Mouse (Mus musculus): Measurements from ENCODE around the gene Slc8a1. TPM values are rescaled to one million over a fixed set of nuclear protein-coding genes. Genes with fewer than 3 reads are reported as not detected.

Slc8a1 gene
- polyA plus RNA-seq (2012; fragmentation: generic; extraction: Trizol): 2.1 TPM
- long read RNA-seq, experiment 1, partial matches to known transcripts: 0 of 2 reads
- long read RNA-seq, experiment 1, other reads (novel, unspliced or antisense): 2 of 2 reads
- long read RNA-seq, experiment 2, partial matches to known transcripts: 0 of 1 reads
- long read RNA-seq, experiment 2, other reads (novel, unspliced or antisense): 1 of 1 reads

DNA sequence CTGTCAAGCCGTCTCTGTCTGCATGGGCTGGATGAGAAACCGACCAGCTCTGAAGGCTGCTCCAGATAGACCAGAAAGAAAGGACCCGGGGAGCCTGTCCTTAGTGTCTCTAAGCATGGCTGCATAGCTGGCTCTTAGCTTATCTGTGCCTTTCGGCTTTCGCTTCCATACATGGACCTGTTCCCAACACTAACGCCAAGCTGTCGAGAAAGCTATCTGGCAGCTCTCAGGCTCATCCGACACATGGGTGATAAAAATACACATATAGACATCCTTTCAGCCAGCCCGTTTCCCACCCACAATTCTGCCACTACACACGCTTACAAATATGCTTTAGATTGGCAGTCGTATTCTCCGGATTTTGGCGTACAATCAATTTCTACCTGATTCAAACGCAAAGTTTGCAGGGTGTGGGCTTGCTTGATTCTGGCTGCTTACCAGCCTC is at the start of gene Slc8a1:
TSS of gene Slc8a1 (minus strand) at position 67 of the 445 bp plus-strand sequence.
- no peak for TF ChIP-seq MAX (IDR thresholded peaks at IDR 0.05)
- no peak for TF ChIP-seq CEBPB (IDR thresholded peaks at IDR 0.05; ENCODE audit: low read depth)
- no peak for TF ChIP-seq MYOG (IDR thresholded peaks at IDR 0.05; ENCODE audit: control insufficient read depth, extremely low read depth, insufficient read length)
- no peak for TF ChIP-seq USF1 (IDR thresholded peaks at IDR 0.05; ENCODE audit: low read depth)
- no peak for TF ChIP-seq CTCF (IDR thresholded peaks at IDR 0.05; ENCODE audit: control insufficient read depth, insufficient read depth, insufficient read length)
- no peak for TF ChIP-seq MYOD1 (IDR thresholded peaks at IDR 0.05; ENCODE audit: control insufficient read depth, insufficient read length, low read depth)
- Histone ChIP-seq H3ac (ENCODE audit: control insufficient read depth, insufficient read length, low read depth) (no peak within 1 kb of the TSS), H3K79me2 (ENCODE audit: control insufficient read depth, insufficient read depth) (no peaks in the 10 kb centered on the region)

DNA sequence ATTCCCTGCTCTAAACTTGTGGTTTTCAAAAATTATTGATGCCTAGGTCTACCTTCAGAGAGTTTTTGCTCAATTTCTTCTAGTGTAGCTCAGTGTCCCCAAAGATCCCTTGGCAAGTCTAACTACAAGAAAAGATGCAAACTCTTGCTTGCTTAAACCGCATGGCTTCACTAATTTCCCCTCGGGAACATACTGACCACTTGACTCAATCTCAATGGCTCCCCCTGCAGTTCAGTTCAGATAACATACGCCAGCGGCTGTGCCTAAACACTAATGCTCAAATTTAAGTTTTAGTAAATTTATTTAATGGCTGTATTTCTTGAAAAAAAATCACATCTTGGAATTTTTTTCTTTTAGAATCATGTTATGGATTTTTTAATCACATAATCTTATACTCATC is 49.2 kb upstream of the Slc8a1 start:
- Histone ChIP-seq H3K36me3 (ENCODE audit: control insufficient read depth, insufficient read depth) (no peaks in the 10 kb centered on the region), H3K79me3 (ENCODE audit: low read depth) (no peaks in the 10 kb centered on the region), H3ac (ENCODE audit: control insufficient read depth, insufficient read length, low read depth) (no peak overlapping the region), H3K79me2 (ENCODE audit: control insufficient read depth, insufficient read depth) (no peaks in the 10 kb centered on the region), H3K27me3 (ENCODE audit: control insufficient read depth, insufficient read depth, insufficient read length) (no peaks in the 10 kb centered on the region), H3K4me3 (ENCODE audit: insufficient read depth, poor library complexity, severe bottlenecking) (no peak overlapping the region)
- TF ChIP-seq MAX (IDR thresholded peaks at IDR 0.05): no peak

More for the DNA sequence above, at the start of gene Slc8a1:
- Histone ChIP-seq H3K4me3 (ENCODE audit: insufficient read depth, poor library complexity, severe bottlenecking) (no peak within 1 kb of the TSS), H3K36me3 (ENCODE audit: control insufficient read depth, insufficient read depth) (no peaks in the 10 kb centered on the region), H3K79me3 (ENCODE audit: low read depth) (no peaks in the 10 kb centered on the region), H3K27me3 (ENCODE audit: control insufficient read depth, insufficient read depth, insufficient read length) (no peaks in the 10 kb centered on the region)

DNA sequence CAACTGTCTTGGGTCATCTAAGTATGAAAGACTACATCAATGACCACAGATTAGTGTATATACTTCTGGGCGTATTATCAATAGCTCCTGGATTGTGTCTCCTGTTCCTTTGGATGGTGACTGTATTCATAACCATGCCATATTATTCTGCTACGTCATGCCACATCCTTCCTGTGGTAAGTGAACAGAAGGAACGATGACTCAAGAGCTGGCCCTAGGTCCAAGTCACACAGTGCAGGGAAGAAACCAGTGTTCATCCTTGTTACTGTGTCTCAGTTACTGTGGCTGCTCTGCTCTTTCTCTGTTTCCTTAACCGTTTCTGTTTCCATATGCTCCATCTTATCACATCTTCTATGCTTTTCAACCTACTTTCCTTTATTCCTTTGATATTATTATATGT is 44.1 kb upstream of the Slc8a1 start:
- no peaks in the 10 kb centered on the region for H3K36me3 ChIP-seq (ENCODE audit: control insufficient read depth, insufficient read depth)
- no peaks in the 10 kb centered on the region for H3K27me3 ChIP-seq (ENCODE audit: control insufficient read depth, insufficient read depth, insufficient read length)
- H3K4me3 ChIP-seq (ENCODE audit: insufficient read depth, poor library complexity, severe bottlenecking): no peak overlapping the region
- no peak for TF ChIP-seq CEBPB (IDR thresholded peaks at IDR 0.05; ENCODE audit: low read depth)
- TF ChIP-seq USF1 (IDR thresholded peaks at IDR 0.05; ENCODE audit: low read depth): no peak
- TF ChIP-seq MAX (IDR thresholded peaks at IDR 0.05): no peak
- TF ChIP-seq CTCF (IDR thresholded peaks at IDR 0.05; ENCODE audit: control insufficient read depth, insufficient read depth, insufficient read length): no peak
- TF ChIP-seq FOSL1 (IDR thresholded peaks at IDR 0.05; ENCODE audit: insufficient read depth, low read length, poor library complexity, severe bottlenecking): no peak
- no peak for TF ChIP-seq MYOD1 (IDR thresholded peaks at IDR 0.05; ENCODE audit: control insufficient read depth, insufficient read length, low read depth)
- no peak for TF ChIP-seq MYOG (IDR thresholded peaks at IDR 0.05; ENCODE audit: control insufficient read depth, extremely low read depth, insufficient read length)
- H3K79me3 ChIP-seq (ENCODE audit: low read depth): no peaks in the 10 kb centered on the region
- no peak overlapping the region for H3ac ChIP-seq (ENCODE audit: control insufficient read depth, insufficient read length, low read depth)
- no peaks in the 10 kb centered on the region for H3K79me2 ChIP-seq (ENCODE audit: control insufficient read depth, insufficient read depth)

DNA sequence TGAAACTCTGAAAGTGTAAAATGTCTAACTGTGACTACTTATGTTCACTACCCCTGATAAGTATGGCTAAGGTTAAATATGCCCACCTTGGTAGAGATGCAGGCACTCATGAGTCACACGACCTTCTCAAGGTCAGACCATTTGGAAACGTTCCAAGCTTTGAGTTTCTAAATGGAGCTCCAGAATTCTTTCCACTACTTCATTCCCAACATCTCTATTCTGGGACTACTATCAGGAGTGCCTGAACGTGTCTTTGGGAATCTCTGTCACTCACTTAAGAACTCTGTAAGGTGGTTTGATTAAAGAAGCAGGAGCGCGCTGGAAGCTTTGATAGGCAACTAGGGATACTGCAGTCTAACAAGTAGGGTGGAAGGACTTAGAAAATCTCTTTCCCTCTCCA is 43.3 kb upstream of the Slc8a1 start:
- H3K79me2 ChIP-seq (ENCODE audit: control insufficient read depth, insufficient read depth): no peaks in the 10 kb centered on the region
- no peaks in the 10 kb centered on the region for H3K36me3 ChIP-seq (ENCODE audit: control insufficient read depth, insufficient read depth)
- H3K4me3 ChIP-seq (ENCODE audit: insufficient read depth, poor library complexity, severe bottlenecking): no peak overlapping the region
- no peaks in the 10 kb centered on the region for H3K79me3 ChIP-seq (ENCODE audit: low read depth)
- H3ac ChIP-seq (ENCODE audit: control insufficient read depth, insufficient read length, low read depth): no peak overlapping the region
- TF ChIP-seq MYOG (IDR thresholded peaks at IDR 0.05; ENCODE audit: control insufficient read depth, extremely low read depth, insufficient read length) (no peak), FOSL1 (IDR thresholded peaks at IDR 0.05; ENCODE audit: insufficient read depth, low read length, poor library complexity, severe bottlenecking) (no peak), CTCF (IDR thresholded peaks at IDR 0.05; ENCODE audit: control insufficient read depth, insufficient read depth, insufficient read length) (no peak), MAX (IDR thresholded peaks at IDR 0.05) (no peak), CEBPB (IDR thresholded peaks at IDR 0.05; ENCODE audit: low read depth) (no peak), MYOD1 (IDR thresholded peaks at IDR 0.05; ENCODE audit: control insufficient read depth, insufficient read length, low read depth) (no peak), USF1 (IDR thresholded peaks at IDR 0.05; ENCODE audit: low read depth) (no peak)
- no peaks in the 10 kb centered on the region for H3K27me3 ChIP-seq (ENCODE audit: control insufficient read depth, insufficient read depth, insufficient read length)

DNA sequence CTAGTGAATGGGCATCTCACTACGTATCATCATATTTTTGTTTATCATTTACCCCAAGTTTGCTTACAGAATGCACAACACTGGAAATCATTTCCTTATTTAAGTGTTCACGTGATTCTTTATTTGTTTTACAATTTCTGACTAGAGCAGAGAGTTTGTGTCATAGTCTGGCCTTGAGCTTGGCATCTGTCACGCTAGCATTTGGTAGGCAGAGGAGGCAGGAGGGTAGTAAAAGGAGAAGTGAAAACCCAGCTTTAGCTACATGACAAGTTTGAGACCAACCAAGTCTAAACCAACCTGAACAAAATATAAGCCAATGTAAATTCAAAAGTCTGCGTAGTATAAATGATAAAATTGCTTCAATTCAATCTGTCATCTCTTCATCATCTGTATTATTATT is 41.7 kb upstream of the Slc8a1 start:
- no peak overlapping the region for H3K4me3 ChIP-seq (ENCODE audit: insufficient read depth, poor library complexity, severe bottlenecking)
- H3K79me2 ChIP-seq (ENCODE audit: control insufficient read depth, insufficient read depth): no peaks in the 10 kb centered on the region
- TF ChIP-seq MYOD1 (IDR thresholded peaks at IDR 0.05; ENCODE audit: control insufficient read depth, insufficient read length, low read depth) (no peak), CEBPB (IDR thresholded peaks at IDR 0.05; ENCODE audit: low read depth) (no peak), MYOG (IDR thresholded peaks at IDR 0.05; ENCODE audit: control insufficient read depth, extremely low read depth, insufficient read length) (no peak), USF1 (IDR thresholded peaks at IDR 0.05; ENCODE audit: low read depth) (no peak), CTCF (IDR thresholded peaks at IDR 0.05; ENCODE audit: control insufficient read depth, insufficient read depth, insufficient read length) (no peak), MAX (IDR thresholded peaks at IDR 0.05) (no peak), FOSL1 (IDR thresholded peaks at IDR 0.05; ENCODE audit: insufficient read depth, low read length, poor library complexity, severe bottlenecking) (no peak)
- no peaks in the 10 kb centered on the region for H3K36me3 ChIP-seq (ENCODE audit: control insufficient read depth, insufficient read depth)
- no peaks in the 10 kb centered on the region for H3K79me3 ChIP-seq (ENCODE audit: low read depth)
- no peak overlapping the region for H3ac ChIP-seq (ENCODE audit: control insufficient read depth, insufficient read length, low read depth)
- no peaks in the 10 kb centered on the region for H3K27me3 ChIP-seq (ENCODE audit: control insufficient read depth, insufficient read depth, insufficient read length)

DNA sequence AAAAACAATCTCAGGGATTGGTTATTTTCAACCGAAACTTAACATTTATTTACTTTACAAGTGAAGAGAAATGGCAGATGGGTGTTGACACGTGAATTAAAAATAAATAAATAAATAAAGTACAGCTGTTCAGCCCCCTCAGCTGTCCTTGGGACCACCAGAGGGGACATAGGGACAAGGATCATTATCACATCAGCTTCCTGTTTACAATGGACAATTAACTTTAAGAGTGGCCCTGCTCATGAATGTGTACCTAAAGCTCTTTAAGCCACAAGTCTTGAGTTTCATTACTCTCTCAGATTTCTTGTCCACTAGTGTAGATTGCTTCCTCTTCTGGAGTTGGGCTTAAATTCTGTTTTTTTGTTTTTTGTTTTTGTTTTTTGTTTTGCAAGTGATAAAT is 12.5 kb upstream of the Slc8a1 start:
- Histone ChIP-seq H3K79me3 (ENCODE audit: low read depth) (no peaks in the 10 kb centered on the region), H3ac (ENCODE audit: control insufficient read depth, insufficient read length, low read depth) (no peak overlapping the region), H3K36me3 (ENCODE audit: control insufficient read depth, insufficient read depth) (no peaks in the 10 kb centered on the region), H3K79me2 (ENCODE audit: control insufficient read depth, insufficient read depth) (no peaks in the 10 kb centered on the region), H3K27me3 (ENCODE audit: control insufficient read depth, insufficient read depth, insufficient read length) (no peaks in the 10 kb centered on the region), H3K4me3 (ENCODE audit: insufficient read depth, poor library complexity, severe bottlenecking) (no peak overlapping the region)
- TF ChIP-seq CTCF (IDR thresholded peaks at IDR 0.05; ENCODE audit: control insufficient read depth, insufficient read depth, insufficient read length): no peak
- no peak for TF ChIP-seq MYOD1 (IDR thresholded peaks at IDR 0.05; ENCODE audit: control insufficient read depth, insufficient read length, low read depth)
- TF ChIP-seq MAX (IDR thresholded peaks at IDR 0.05): no peak
- no peak for TF ChIP-seq FOSL1 (IDR thresholded peaks at IDR 0.05; ENCODE audit: insufficient read depth, low read length, poor library complexity, severe bottlenecking)
- no peak for TF ChIP-seq MYOG (IDR thresholded peaks at IDR 0.05; ENCODE audit: control insufficient read depth, extremely low read depth, insufficient read length)
- no peak for TF ChIP-seq USF1 (IDR thresholded peaks at IDR 0.05; ENCODE audit: low read depth)
- TF ChIP-seq CEBPB (IDR thresholded peaks at IDR 0.05; ENCODE audit: low read depth): no peak

Data from C2C12 (cell line).